Mouse (Mus musculus) adrenal gland, postnatal 36 days (tissue): ENCODE results near the gene Sclt1. TPM values are rescaled to one million over a fixed set of nuclear protein-coding genes. Genes with fewer than 3 reads are reported as not detected.
"Not testable (repeated sequence)": the region's sequence is repeated elsewhere in the genome, so short reads cannot be mapped to it uniquely, and the experiment has no call there.

Source experiments
- DNase-seq, 2 experiments: peaks; one replicate each; pipeline ENCODE4 v3.0.0; 2021; ENCODE audit warnings: mixed read lengths in 1 of 2
- long read RNA-seq, 2 experiments: library from polyadenylated mRNA; stranded (forward); transcript quantifications; one replicate each; pipeline ENCODE4 v2.0.0; 2021; ENCODE audit warnings: borderline sequencing depth in 2 of 2
- total RNA-seq, 2 experiments: library from RNA; stranded (reverse); gene quantifications; 2 replicates each; pipeline ENCODE4 v1.2.3; 2021

Sclt1 gene
- 1 to 10 TPM; 8.0 to 8.5 TPM for total RNA-seq
- long read RNA-seq, experiment 1, transcript Sclt1-201 (21 exons, 3,005 nt) = major isoform, 5 of 9 reads
- long read RNA-seq, experiment 1, partial matches to known transcripts = 1 of 9 reads
- long read RNA-seq, experiment 1, other reads (novel, unspliced or antisense) = 3 of 9 reads
- long read RNA-seq, experiment 2 = 0 reads

DNA sequence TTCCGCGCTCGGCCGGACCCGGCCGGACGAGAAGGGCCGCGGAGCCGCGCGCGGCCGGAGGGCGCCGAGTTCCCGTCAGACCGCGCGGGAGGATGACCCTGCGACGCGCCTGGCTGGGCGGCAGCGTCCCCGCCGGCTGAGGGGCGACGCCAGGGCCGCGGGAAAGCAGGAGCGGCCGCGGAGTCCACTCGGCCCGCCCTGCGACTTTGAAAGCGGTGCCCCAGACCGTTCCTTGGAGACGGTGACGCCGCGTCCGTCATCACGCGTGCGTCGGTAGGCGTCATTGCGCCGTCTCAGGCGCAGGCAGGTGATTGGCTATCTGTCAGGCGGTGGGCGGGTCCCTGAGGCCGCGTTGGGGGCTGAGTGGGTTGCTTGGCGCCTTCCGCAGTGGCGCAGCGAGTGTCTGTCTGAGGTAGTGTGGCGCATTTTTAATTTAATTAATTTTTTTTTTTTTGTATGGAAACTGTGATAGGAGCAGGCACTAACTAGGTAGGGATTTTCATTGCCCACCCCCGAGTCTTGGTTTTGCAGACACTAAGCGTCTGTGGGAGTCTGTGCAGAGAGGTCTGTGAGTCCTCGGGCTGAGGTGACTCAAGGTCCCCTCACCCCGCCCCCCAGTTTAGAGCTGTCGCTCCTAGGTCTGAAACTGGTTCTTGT is at the start of gene Sclt1, which contains the start of gene D3Ertd751e:
TSS of gene Sclt1 (minus strand) at position 237 of the 657 bp plus-strand sequence.
TSS of gene D3Ertd751e (plus strand) at position 334 of the 657 bp plus-strand sequence.
- peak; percentile 98 for DNase-seq

DNA sequence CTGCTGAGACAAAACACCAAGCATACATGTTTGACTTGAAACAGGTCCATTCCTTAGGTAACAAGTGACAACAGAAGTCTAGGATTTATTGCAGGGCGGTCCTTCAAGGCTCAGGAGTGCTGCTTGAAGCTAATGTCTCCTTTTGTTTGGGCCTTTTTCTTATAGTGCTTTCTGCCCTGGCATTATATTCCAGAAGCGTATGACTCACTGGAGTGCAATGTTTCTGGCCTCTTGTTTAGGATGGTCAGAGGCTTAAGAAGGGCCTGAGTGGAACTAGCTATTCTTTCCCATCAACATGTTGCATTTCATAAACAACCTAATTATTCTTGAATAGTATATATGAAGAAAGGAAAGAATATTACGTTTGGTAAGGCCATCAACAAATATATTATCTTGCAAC is 19.8 kb upstream of the Sclt1 start:
- DNase-seq = no peak

DNA sequence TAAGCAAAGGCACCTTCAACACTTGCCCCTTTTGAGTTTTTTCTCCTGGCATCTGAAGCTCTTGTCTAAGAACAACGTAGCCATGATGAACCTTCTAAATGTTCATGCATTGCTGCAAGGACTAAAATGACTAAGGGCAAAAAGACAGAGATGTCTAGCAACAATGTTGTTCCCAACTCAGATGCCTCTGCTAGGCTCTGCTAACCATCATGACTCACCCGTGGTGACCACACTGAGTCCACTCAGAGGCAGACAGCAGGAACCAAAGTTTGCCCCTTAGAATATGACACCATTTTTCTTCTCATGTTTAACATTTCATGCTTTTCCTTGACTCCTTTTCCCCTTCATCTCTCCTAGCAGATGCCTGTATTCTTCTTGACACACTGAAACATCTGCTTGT is 12.2 kb upstream of the Sclt1 start:
- no peak for DNase-seq

DNA sequence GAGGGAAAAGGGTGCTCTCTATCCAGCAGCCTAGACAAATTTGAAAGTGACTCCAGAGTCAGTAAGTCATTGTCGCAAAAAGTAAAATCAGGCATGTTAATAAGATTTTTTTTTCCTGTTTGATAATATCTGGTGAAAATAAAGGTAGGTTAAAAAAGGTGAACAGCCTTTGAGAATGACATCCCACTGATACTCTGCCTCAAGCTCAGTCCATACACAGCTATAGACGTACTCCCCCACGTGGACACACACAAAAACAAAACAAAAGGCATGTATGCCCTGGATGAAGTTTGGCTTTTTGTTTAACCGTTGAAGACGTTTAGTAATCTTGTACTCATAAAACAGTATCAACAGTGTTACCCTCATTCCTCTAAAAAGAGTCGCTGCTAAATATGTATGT is 1.1 kb upstream of the Sclt1 start:
- DNase-seq = peak in 1 of 2 experiments; percentile 27

DNA sequence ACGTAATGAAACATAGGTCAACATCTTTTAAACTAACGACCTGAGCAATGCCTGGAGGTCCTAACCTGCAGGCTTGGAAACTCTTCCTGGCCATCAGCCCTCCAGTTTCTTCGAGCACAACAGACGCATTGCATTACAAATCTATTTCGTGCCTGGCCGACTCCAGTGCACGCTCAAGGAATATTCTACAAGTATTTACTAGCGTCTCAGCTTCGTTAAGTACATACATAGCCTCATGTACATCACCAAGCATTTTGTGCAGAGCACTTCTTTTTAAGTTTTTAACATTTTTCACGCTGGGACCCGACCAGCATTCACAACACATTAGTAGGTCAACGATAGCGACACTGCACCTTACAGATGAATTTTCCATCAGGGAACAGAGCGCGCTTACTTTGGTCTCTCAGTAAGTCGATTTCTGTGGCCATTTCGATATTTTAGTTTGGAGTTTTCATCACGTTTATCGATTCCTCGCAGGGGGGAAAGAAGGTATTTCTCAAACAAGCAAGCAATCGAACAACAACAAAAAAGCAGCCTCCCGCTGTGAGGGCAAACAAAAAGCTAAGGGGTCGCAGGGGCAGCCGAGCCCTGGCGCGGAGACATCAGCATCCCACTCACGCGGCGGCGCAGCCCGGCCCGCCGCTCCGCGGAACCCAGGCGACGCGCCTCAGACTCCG is 575 bp downstream of the Sclt1 start:
- DNase-seq = peak; percentile 2 to 5

DNA sequence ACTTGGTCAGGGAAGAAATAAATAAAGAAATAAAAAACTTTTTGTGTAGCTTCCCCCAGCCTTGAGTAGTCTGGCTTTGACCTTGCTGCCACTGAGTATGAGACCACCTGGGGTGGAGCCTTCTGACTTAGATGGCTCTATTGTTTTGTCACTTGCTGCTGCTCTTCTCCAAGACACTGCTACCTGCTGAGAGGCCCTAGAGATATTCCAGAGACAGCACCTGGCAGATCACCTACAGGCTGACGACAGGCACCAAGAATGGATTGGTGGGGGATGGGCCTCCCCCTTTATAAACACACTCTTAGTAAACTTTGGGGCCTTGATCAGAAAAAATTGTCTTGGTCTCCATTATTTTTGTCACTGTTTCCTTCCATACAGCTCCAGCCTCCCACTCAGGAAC is 46.6 kb downstream of the Sclt1 start:
- DNase-seq = no peak

DNA sequence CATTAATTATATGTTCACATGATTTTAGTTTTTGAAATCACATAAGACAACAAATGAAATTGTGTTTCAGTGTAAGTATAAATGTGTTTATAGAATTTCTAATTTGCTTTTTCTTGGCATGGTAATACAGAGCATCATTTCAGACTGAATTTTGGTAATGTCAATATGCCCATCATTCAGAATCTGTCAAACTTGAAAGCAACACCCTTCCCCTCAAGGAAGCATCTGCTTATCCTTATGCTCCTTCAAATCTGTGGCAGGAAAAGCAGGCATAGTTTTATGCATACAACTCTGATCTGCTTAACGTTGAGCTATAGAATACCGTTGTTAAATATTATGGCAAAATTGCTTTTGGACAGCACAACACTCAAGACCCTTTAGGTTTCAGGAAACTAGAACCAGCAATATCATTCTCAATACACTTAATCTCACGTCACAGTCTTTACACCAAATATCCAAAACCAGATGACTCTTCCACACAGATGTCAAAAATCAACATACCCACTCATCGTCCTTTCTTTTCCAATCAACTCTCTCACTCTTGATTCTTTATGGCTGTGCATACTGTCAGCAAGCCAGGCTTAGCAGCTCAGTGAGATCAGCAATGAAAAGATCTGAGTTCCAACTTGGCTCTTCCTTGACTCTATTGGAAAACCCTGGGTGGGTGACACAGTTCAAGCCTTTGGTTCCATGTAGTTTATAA is 49.7 kb downstream of the Sclt1 start:
- DNase-seq = no peak

DNA sequence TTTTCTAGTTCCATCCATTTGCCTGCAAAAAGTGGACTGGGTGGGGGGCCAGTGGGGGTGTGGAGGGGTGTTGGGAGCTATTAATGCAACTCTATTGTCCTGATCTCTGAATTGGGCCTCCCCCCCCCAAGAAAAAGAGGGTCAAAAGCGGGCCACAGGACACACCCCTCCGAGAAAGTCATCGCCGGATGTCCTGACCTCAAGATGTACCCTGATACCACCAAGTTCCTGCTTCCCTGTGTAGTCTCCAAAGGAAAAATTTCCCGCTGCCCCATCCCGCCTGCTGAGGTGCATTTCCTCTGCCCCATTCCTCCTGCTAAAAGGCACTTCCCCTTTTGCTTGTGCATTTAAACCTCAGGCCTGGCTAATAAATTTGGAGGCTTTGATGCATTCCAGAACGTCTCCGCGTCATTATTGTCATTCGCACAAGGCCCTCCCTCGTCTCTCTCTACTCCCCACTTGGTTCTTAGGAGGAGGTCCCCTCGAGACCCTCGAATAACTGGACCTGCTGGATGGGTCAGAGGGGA is 52.1 kb downstream of the Sclt1 start:
- DNase-seq = not testable (repeated sequence)

DNA sequence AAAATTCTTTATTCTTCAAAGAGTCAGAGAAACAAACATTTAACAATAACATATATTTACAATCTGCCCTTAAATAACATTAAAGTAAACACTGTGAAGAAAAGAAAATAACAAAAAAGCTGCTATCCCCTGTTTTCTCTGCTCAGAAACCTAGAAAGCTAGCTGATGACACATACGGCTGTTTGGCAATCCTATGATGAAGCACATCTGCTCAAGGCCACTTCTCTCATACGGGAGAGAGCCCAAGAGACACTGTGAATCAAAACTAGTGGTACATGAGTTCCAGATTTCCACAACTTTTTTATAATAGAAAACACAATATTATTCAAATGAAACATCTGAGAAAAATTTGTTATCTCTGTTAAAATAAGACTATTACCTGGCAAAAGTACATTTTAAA is 55.9 kb downstream of the Sclt1 start:
- DNase-seq = peak; percentile 20 to 44

DNA sequence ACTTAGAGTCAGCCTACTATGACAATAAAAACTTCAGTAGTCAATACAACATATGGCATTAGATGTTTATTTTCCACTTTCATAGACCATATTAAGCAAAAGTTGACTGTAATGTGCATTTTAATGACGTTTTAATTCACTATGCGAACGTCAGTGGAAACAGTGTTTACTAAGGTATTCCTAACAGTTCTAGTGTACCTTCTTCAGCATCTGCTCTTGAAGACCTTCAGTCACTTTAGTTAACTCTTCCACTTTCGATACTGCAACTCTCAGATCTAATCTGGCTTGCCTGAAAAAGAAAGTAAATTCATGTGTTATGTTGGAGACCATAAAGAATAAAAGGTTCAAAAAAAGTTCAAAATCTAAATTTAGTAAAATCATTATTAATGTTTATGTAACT is 60.2 kb downstream of the Sclt1 start:
- no peak for DNase-seq

DNA sequence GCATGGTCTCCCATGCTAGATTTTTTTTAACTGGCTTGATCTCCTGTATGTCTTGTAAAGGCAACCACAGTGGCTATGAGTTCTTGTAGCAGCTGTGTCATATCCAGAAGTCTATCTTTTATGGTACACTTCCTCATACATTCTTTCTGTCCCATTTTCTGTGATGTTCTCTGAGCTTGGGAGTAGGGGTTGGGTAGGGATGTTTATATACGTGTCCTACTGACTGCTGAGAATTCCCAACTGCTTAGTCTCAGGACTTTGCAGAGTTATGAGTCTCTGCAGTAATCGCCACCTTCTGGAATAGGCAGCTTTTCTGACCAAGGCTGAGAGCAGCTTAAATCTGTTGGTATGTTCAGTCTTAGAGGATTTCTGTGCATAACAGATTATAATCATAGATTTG is 65.7 kb downstream of the Sclt1 start:
- no peak for DNase-seq

DNA sequence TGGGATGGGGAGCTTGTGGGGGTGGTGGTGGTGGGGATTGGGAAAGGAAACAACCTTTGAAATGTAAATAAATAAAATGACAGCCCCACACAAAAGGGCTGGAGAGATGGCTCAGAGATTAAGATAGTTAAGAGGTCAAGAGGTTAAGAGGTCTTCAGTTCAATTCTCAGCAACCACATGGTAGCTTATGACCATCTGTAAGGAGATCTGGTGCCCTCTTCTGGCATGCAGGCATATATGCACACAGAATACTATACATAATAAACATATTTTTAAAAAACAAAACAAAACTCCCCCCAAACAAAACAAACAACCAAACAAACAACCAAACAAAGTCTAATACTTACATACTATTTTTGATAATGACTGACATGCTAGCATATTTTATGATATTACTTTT is 67.5 kb downstream of the Sclt1 start:
- no peak for DNase-seq

DNA sequence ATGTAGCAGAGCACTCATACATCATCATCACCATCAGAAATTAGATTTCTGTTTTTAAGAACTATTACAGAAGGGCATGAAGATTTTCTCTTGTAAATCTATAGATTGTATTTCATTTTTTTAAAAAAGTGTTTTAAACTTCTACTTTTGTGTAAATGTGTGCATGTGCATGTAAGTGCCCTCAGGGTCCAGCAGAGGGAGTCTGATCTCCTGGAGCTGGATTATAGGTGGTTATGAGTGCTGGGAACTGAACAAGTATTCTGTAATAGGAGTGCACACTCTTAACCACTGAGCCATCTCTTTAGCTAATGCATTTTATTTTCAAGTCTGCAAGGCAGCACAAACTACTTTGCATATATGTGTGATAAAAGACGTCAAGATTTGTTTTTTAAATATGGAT is 86.7 kb downstream of the Sclt1 start:
- DNase-seq = no peak

DNA sequence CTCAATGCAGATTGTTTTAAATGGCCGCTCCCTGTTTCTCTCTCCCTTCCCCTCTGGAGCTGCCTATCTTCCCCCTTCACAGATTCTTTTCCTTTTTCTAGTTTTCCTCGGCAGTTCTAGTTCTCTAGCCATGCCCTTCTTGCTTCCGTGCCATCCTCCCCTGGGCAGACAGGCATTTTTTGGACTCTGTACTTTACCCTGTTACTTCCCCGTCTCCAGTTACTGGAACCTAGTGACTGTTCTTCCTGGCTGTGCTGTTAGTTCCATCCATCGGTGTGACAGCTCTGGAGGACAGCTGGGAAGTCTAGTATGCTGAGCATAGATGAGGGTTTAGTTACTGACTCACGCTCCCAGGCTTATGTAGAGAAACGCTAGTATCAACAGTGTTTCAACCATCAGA is 121.3 kb downstream of the Sclt1 start:
- no peak for DNase-seq

DNA sequence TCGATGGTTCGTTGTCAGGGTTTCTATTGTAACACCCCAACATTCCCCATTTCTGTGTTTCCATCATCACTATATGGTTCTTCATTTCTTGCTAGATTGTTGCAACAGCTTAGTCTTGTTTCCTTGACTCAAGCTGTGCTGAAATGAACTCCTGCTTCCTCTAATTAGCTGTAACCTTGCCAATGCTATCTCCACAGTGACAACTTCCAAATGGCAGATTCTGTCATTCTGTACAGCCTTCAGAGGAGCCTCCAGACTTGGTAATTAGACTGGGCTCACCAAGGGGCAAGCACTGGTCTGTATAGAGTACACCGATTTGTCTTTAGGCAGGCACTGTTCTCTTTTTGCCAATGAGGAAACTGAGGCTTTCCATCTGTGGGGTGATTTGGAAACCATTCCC is 123.8 kb downstream of the Sclt1 start:
- no peak for DNase-seq

DNA sequence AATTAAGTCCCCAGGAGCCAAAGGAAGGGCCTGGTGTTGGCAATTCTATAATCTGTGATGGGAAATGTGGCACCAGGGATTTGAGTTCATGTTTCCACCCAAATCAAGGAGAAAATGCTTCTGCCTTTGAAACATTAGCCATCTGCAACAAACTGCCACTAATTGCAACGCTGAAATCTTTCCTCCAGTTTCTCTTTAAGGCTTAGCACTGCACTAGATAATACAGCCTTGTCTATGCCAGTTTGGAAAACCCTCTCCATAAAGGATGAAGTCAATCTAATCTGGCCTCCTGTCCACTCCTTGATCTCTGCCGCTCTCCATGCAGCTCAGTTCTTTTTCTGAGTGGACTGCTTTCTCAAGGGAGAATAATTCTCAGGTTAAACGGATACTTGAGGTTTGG is 124.3 kb downstream of the Sclt1 start:
- no peak for DNase-seq

DNA sequence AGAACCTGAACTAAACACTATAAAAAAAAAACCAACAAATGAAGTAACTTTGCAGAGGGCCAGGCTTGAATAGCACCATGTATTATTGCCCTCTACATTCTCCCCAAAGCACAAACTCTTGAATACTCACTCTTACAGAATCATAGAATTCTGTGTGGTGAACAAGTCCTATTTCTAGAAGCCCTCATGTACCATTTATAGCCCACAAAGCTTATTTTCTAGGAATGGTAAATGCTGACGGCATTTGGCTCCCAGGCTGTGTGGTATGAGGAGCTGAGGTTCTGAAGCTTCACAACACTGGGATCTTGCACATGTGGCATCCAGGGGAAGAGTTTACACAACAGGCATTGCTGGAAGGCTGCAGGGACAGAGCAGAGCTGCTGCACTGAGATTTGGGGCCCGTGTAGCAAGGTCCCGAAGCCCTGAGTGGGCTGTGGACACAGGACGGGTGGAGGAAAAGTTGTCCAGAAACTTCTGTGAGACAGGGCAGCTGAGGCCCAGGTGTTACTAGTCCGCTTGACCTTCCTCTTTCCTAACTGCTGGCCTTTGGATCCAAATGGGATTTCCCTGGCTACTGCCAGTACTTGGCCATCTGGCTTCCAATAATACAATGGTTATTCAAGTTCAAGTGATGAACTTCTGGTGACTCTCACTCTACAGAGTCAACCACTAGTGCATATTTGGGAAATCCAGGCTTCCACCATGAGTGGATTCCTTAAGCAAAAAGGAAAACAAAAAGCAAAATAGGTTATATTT is 127.9 kb downstream of the Sclt1 start:
- DNase-seq = no peak

DNA sequence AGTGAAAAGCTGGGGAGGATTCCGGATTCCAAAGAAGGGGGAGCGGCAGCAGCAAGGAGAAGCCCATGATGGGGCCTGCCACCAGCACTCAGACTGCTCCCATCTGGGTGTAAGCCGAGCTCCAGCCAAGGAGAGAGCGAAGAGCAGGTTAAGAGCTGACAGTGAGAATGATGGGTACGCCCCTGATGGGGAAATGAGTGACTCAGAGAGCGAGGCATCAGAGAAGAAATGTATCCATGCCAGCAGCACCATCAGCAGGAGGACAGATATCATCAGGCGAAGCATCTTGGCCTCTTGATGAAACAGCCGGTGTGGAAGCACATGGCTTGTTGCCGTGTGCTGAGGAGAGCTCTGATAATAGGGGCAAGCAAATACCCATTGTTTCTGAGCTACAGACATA is 128.6 kb downstream of the Sclt1 start:
- DNase-seq = no peak

DNA sequence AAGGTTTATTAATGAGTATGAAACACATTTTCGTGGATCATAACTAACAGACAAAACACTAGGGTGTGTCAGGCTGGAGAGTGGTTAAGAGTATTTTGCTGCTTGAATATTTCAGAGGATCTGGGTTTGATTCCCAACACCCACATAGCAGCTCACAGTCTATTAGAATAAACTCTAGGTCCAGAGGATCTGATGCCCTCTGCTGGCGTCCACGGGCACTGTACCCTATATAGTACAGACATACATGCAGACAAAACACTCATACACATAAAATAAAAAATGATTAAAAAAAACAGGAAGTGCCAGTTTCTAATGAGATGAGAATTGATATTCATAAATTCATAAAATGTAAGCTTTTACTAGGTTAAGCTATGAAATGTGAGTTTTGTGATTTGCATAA is 130.1 kb downstream of the Sclt1 start:
- DNase-seq = peak in 1 of 2 experiments; percentile 24

DNA sequence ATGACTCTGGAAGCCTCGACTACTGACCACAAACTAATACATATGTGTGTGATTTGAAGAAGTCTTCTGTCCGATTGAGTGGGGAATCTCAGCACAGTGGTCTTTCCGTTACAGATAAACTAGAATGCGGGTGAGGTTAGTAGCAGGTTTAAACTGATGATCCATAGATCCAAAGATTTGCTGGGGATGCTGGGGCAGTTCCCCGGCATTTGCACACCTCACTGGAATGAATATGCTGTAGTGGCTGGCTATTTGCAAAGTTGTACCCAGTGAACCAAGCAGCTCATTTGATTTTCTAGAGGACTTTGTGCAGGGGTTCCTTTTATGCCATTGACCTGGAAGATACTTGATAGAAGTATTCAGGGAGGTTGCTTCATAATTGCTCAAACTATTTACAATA is 133.2 kb downstream of the Sclt1 start:
- DNase-seq = no peak

DNA sequence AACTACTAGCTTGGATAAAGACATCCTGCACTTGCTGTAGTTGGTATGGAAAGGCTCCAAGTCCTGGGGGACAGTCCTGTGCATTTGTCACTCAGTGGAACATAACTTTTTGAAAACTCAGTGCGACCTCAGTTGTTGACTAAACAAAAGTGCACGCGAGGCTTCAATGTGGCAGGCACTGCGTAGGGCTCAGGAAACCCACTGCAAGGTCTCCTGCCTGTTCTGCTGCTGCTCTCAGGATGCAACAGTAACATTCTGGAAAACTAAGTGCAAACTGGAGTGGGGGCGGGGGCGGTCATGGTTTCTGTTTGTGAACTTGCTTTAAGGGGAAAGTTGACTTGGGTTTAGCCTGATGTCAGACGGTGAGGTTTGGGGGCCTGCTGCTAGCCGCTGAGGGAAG is 134.8 kb downstream of the Sclt1 start:
- DNase-seq = no peak

DNA sequence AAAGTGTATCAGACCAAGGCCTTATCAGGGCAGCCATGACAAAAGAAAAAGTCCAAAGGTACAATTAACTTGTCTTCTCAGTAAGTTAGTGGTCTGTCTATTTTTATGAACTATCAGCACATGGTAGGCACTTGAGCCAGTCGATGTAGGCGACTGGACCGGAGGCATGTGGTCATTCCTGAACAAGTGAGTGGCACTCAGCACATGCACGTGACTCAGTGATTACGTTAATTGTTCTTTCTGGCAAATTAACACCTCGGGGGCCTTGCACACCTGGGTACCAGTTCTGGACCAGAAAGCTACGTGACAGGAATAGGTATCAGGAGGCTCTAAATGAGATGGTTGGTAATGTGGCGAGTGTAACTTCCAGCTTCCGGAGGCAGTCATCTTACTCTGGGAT is 135.3 kb downstream of the Sclt1 start:
- DNase-seq = no peak
